In the genomic region with DNA sequence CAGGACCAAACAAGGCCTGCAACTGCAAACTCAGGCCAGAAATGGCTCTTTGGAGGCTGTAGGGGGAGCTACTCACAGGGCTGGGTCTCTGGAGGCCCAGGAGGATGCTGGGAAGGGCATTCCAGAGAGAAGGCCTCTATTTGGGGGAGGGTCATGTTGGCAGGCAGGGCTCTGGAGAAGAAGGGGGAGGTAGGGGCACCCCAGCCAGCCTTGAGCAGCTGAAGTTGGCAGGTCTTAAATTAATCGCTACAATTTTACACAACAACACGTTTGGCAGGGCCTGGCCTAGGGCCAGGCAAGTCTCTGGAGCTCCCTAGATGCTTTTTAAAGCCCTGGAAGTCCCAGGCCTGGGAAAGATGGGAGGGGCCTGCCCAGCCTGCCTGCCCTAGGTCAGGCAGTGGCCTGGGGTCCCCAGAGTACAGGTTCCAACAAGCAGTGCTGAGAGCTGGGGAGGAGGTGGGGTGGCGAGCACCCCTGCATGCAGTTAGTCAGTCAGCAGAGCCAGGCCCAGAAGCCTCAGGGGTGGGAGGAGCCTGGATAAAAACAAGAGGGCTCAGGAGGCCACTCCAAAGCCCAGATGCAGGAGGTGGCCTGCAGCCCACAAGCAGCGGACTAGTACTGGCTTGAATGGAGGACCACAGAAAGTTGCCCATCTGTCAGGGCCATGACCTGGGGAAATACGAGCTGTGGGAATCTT, we compare ENCODE assay signal across 8 mouse cellular contexts. TPM values are rescaled to one million over a fixed set of nuclear protein-coding genes. Genes with fewer than 3 reads are reported as not detected.
A peak's percentile ranks its signal among the peaks of the same experiment; 100 is the strongest.
DNase-seq lines count a peak whose midpoint lies in the region; ATAC-seq and TF ChIP-seq lines count a peak whose summit lies in the region.

No protein-coding gene starts in this region.

- H3K27me3 ChIP-seq in embryonic facial prominence, embryonic 13.5 days: no peaks in the 10 kb centered on the region
- H3K27me3 ChIP-seq in heart, postnatal 0 days (ENCODE audit: control insufficient read depth, insufficient read depth, low read length): no peaks in the 10 kb centered on the region
- H3K27me3 ChIP-seq in midbrain, postnatal 0 days (ENCODE audit: insufficient read depth, low read length): no peaks in the 10 kb centered on the region

- DNase-seq in right cerebral cortex, postnatal 4 days: peak; percentile 58
- no peak for DNase-seq in right cerebral cortex, adult 18-20 months
- DNase-seq in heart, postnatal 0 days (ENCODE audit: low spot score): peak; percentile 68
- peak; percentile 81 for DNase-seq in kidney, postnatal 10 days
- peak; percentile 84 for DNase-seq in midbrain, postnatal 0 days (ENCODE audit: low spot score)
- no peak for DNase-seq in spleen, postnatal 10 days (ENCODE audit: low spot score in 2 of 2)
- no peak for DNase-seq in left cerebral cortex, adult 18-20 months (ENCODE audit: low spot score in 2 of 2)

- H3K36me3 ChIP-seq in embryonic facial prominence, embryonic 13.5 days: peaks cover 88% of the 10 kb centered on the region
- H3K36me3 ChIP-seq in heart, postnatal 0 days (replicated peaks; ENCODE audit: control insufficient read depth, insufficient read depth, low read length): peaks cover 10% of the 10 kb centered on the region; the same call in 1 of the 2 replicates
- H3K36me3 ChIP-seq in midbrain, postnatal 0 days (ENCODE audit: insufficient read depth, low read length): peaks cover 66% of the 10 kb centered on the region

- no peaks in the 10 kb centered on the region for H3K9me3 ChIP-seq in embryonic facial prominence, embryonic 13.5 days
- no peaks in the 10 kb centered on the region for H3K9me3 ChIP-seq in heart, postnatal 0 days (replicated peaks; ENCODE audit: control insufficient read depth, low read length)
- H3K9me3 ChIP-seq in midbrain, postnatal 0 days (ENCODE audit: low read length): no peaks in the 10 kb centered on the region

- H3K4me1 ChIP-seq in embryonic facial prominence, embryonic 13.5 days: peaks cover 63% of the 10 kb centered on the region
- peaks cover 55% of the 10 kb centered on the region for H3K4me1 ChIP-seq in heart, postnatal 0 days (ENCODE audit: control insufficient read depth, insufficient read depth)
- peaks cover 20% of the 10 kb centered on the region for H3K4me1 ChIP-seq in midbrain, postnatal 0 days (ENCODE audit: insufficient read depth, low read length)

- TF ChIP-seq EP300 in heart, postnatal 0 days (IDR thresholded peaks at IDR 0.05; ENCODE audit: low read depth): peak; percentile 64; the same call in 1 of the 2 replicates

- ATAC-seq in embryonic facial prominence, embryonic 13.5 days (ENCODE audit: insufficient number of reproducible peaks, insufficient read depth, low FRiP score, low TSS enrichment, low read depth): peak; percentile 50
- peak; percentile 70 for ATAC-seq in heart, postnatal 0 days (ENCODE audit: insufficient read depth, low read depth)
- ATAC-seq in midbrain, postnatal 0 days (ENCODE audit: low FRiP score): peak; percentile 50; the same call in 1 of the 2 replicates

- WGBS in embryonic facial prominence, embryonic 13.5 days: 23% methylated on average over 5 of the region's 5 CpGs
- 16% methylated on average over 5 of the region's 5 CpGs for WGBS in heart, postnatal 0 days
- 16% methylated on average over 5 of the region's 5 CpGs for WGBS in midbrain, postnatal 0 days

- peak; percentile 61 for TF ChIP-seq CTCF in heart, postnatal 0 days (IDR thresholded peaks at IDR 0.05; ENCODE audit: low read depth)
- TF ChIP-seq CTCF in midbrain, postnatal 0 days (IDR thresholded peaks at IDR 0.05): peak; percentile 64

- H3K4me3 ChIP-seq in embryonic facial prominence, embryonic 13.5 days: no peak overlapping the region
- H3K4me3 ChIP-seq in heart, postnatal 0 days (ENCODE audit: low read depth, low read length): no peak overlapping the region
- no peak overlapping the region for H3K4me3 ChIP-seq in midbrain, postnatal 0 days (ENCODE audit: low read depth, low read length)

- 0 out of 2 replicates have a peak overlapping the region, but pooled peaks have one; percentile 52 for H3K9ac ChIP-seq in embryonic facial prominence, embryonic 13.5 days
- H3K9ac ChIP-seq in heart, postnatal 0 days (replicated peaks; ENCODE audit: low read depth, low read length): no peak overlapping the region
- peak overlapping the region; percentile 20 for H3K9ac ChIP-seq in midbrain, postnatal 0 days (replicated peaks; ENCODE audit: low read length, poor library complexity, severe bottlenecking)

- H3K4me2 ChIP-seq in embryonic facial prominence, embryonic 13.5 days: no peak overlapping the region; the same call in 1 of the 2 replicates
- H3K4me2 ChIP-seq in heart, postnatal 0 days (ENCODE audit: low read depth, low read length): no peak overlapping the region
- no peak overlapping the region for H3K4me2 ChIP-seq in midbrain, postnatal 0 days (ENCODE audit: low read depth, low read length, poor library complexity, severe bottlenecking)

- H3K27ac ChIP-seq in embryonic facial prominence, embryonic 13.5 days: peak overlapping the region; percentile 80
- peak overlapping the region; percentile 88 for H3K27ac ChIP-seq in heart, postnatal 0 days (ENCODE audit: low read depth)
- peak overlapping the region; percentile 49; the same call in 1 of the 2 replicates for H3K27ac ChIP-seq in midbrain, postnatal 0 days (ENCODE audit: low read depth, low read length)

RNA-seq across cellular contexts. Expression of a gene that starts 10.8 kb away (rescaled TPM):
- 27.0 and 31.8 TPM in 2 replicates for polyA plus RNA-seq in embryonic facial prominence, embryonic 13.5 days (2015; fragmentation: Nextera tagmentation; extraction: Ambion mirVana)
- 30.4 and 133 TPM in 2 replicates for total RNA-seq in heart, postnatal 0 days (2014; rRNA removed; ENCODE audit: low replicate concordance)
- 7.8 and 8.1 TPM in 2 replicates for polyA plus RNA-seq in heart, postnatal 0 days (2015; fragmentation: Nextera tagmentation; extraction: Ambion mirVana)
- total RNA-seq in midbrain, postnatal 0 days (2014; rRNA removed): 220 and 234 TPM in 2 replicates
- polyA plus RNA-seq in midbrain, postnatal 0 days (2015; fragmentation: Nextera tagmentation; extraction: Ambion mirVana): 46.5 and 50.1 TPM in 2 replicates
- 10 to 100 TPM; 56.4 to 66.9 TPM for total RNA-seq in left cerebral cortex, adult 18-20 months (2021)

Comparison
In these comparisons a context has a peak if more than half of its experiments do, and no peak if none do; other contexts are left out.
1. DNase-seq: peak in right cerebral cortex, postnatal 4 days (single experiment), heart, postnatal 0 days (single experiment), kidney, postnatal 10 days (single experiment) and midbrain, postnatal 0 days (single experiment); none in right cerebral cortex, adult 18-20 months (single experiment), spleen, postnatal 10 days (0 of 2) and left cerebral cortex, adult 18-20 months (0 of 2).
2. Peak in every context shown above with its lines, with median percentiles within 50 percentile points of each other: ATAC-seq and H3K27ac ChIP-seq.